Mouse (Mus musculus) neutrophil, adult 65 days (primary cell): ENCODE results near the gene Elmo1. TPM values are rescaled to one million over a fixed set of nuclear protein-coding genes. Genes with fewer than 3 reads are reported as not detected.

Experiments used
- total RNA-seq: library from RNA; stranded (reverse); gene quantifications from 2 replicates; pipeline ENCODE4 v1.2.4, GENCODE M21; 2023

Gene Elmo1
- total RNA-seq, result 130 and 197 TPM in 2 replicates

GRCm38 (mm10) chr13:20090133-20090710 lies at the start of gene Elmo1:
TSS of gene Elmo1 (plus strand) at chr13:20090596.

